Comparison of ENCODE assay signal across 8 mouse cellular contexts in genomic region chr10:115384221-115385017, GRCm38 (mm10). TPM values are rescaled to one million over a fixed set of nuclear protein-coding genes. Genes with fewer than 3 reads are reported as not detected.
DNase-seq lines count a peak whose midpoint lies in the region; ATAC-seq lines count a peak whose summit lies in the region.

TSS of gene Thap2 (minus strand) at chr10:115384443.
TSS of gene Zfc3h1 (plus strand) at chr10:115384959.

- peaks cover 34% of the 10 kb centered on the region for H3K4me1 ChIP-seq in hindbrain, embryonic 14.5 days (replicated peaks; ENCODE audit: control insufficient read depth, insufficient read depth, low read length)

- 0 out of 2 replicates have a peak, but pooled peaks cover 5% of the 10 kb centered on the region for H3K36me3 ChIP-seq in hindbrain, embryonic 14.5 days (replicated peaks; ENCODE audit: control insufficient read depth, insufficient read depth)

- peak; percentile 98 for ATAC-seq in hindbrain, embryonic 14.5 days (ENCODE audit: low FRiP score)

- peak within 1 kb of the TSS; percentile 99 for H3K27ac ChIP-seq in hindbrain, embryonic 14.5 days

- H3K4me3 ChIP-seq in hindbrain, embryonic 14.5 days (replicated peaks; ENCODE audit: low read length) = peak within 1 kb of the TSS; percentile 89

- H3K27me3 ChIP-seq in hindbrain, embryonic 14.5 days (ENCODE audit: control insufficient read depth, insufficient read depth, low read length) = no peaks in the 10 kb centered on the region

- peak; percentile 99 for DNase-seq in R1 (ENCODE audit: low read depth, low spot score)
- peak; percentile 98 to 99 for DNase-seq in cerebellum, postnatal 25 days
- peak; percentile 93 to 96 for DNase-seq in frontal cortex, postnatal 25 days (ENCODE audit: low spot score in 2 of 2)
- peak; percentile 98 for DNase-seq in hindbrain, embryonic 14.5 days (ENCODE audit: low spot score)
- DNase-seq in layer of hippocampus, postnatal 36 days = peak; percentile 98 to 99
- peak; percentile 99 for DNase-seq in lung, postnatal 36 days
- DNase-seq in retina, postnatal 1 day = peak; percentile 99
- DNase-seq in urinary bladder, adult 18-20 months (ENCODE audit: low spot score in 2 of 2) = peak; percentile 90 to 97

- peak within 1 kb of the TSS; percentile 89 for H3K9ac ChIP-seq in hindbrain, embryonic 14.5 days

- peak within 1 kb of the TSS; percentile 78 for H3K4me2 ChIP-seq in hindbrain, embryonic 14.5 days (replicated peaks)

- no peaks in the 10 kb centered on the region for H3K9me3 ChIP-seq in hindbrain, embryonic 14.5 days (ENCODE audit: control insufficient read depth, low read length)

- under 1% methylated on average over 65 of the region's 65 CpGs for WGBS in hindbrain, embryonic 14.5 days

RNA-seq across cellular contexts. Expression of gene Thap2, which starts in this region (rescaled TPM):
- polyA plus RNA-seq in hindbrain, embryonic 14.5 days (2014; fragmentation: Nextera tagmentation; extraction: Ambion mirVana) = 16.5 and 16.6 TPM in 2 replicates
- total RNA-seq in layer of hippocampus, postnatal 36 days (2021) = 10 to 100 TPM; 17.6 to 18.2 TPM

RNA-seq across cellular contexts. Expression of gene Zfc3h1, which starts in this region (rescaled TPM):
- polyA plus RNA-seq in hindbrain, embryonic 14.5 days (2014; fragmentation: Nextera tagmentation; extraction: Ambion mirVana) = 21.2 and 24.4 TPM in 2 replicates
- 10 to 100 TPM; 52.3 to 60.6 TPM for total RNA-seq in layer of hippocampus, postnatal 36 days (2021)

Comparison
In these comparisons a context has a peak if more than half of its experiments do, and no peak if none do; other contexts are left out.
1. Peak in every context shown above with its lines: DNase-seq, ATAC-seq, H3K4me3 ChIP-seq and H3K27ac ChIP-seq.